Mouse (Mus musculus) embryonic facial prominence, embryonic 14.5 days (tissue): ENCODE data around the gene Tbxas1. TPM values are rescaled to one million over a fixed set of nuclear protein-coding genes. Genes with fewer than 3 reads are reported as not detected.
A peak's percentile ranks its signal among the peaks of the same experiment; 100 is the strongest.

Source experiments
- ATAC-seq: fragments of 200-750 bp; cut with Nextera tagmentation; 2 replicates; pipeline ENCODE4 v1.8.0; 2017; ENCODE audit warnings: low read depth, moderate number of reproducible peaks, moderate TSS enrichment
- DNase-seq: peaks from one replicate; pipeline ENCODE4 v3.0.0-alpha.2; 2015; ENCODE audit warnings: low spot score
- H3K27ac ChIP-seq: fragments of 300-500 bp; sonication (generic); replicated peaks from 2 replicates; pipeline ENCODE4 v1.5.1; 2014; ENCODE audit warnings: low read depth, mild to moderate bottlenecking, low read length, moderate library complexity
- H3K27me3 ChIP-seq: fragments of 300-500 bp; sonication (generic); replicated peaks from 2 replicates; pipeline ENCODE4 v1.6.1; 2014; ENCODE audit warnings: low read length; ENCODE audit not compliant: control insufficient read depth, insufficient read depth
- H3K36me3 ChIP-seq: fragments of 300-500 bp; sonication (generic); 2 replicates; pipeline ENCODE4 v1.6.1; 2014; ENCODE audit warnings: low read length, mixed read lengths; ENCODE audit not compliant: control insufficient read depth, insufficient read depth
- H3K4me1 ChIP-seq: fragments of 300-500 bp; sonication (generic); 2 replicates; pipeline ENCODE4 v1.6.1; 2014; ENCODE audit warnings: antibody characterized with exemption, low read length; ENCODE audit not compliant: control insufficient read depth, insufficient read depth
- H3K4me2 ChIP-seq: fragments of 300-500 bp; sonication (generic); 2 replicates; pipeline ENCODE4 v1.6.1; 2014; ENCODE audit warnings: low read depth, mild to moderate bottlenecking, low read length, moderate library complexity, mixed read lengths
- H3K4me3 ChIP-seq: fragments of 300-500 bp; sonication (generic); 2 replicates; pipeline ENCODE4 v1.5.1; 2014; ENCODE audit warnings: low read depth, mild to moderate bottlenecking, low read length
- H3K9ac ChIP-seq: fragments of 300-500 bp; sonication (generic); 2 replicates; pipeline ENCODE4 v1.6.1; 2014; ENCODE audit warnings: low read depth, mild to moderate bottlenecking, low read length, moderate library complexity, mixed read lengths
- H3K9me3 ChIP-seq: fragments of 300-500 bp; sonication (generic); 2 replicates; pipeline ENCODE4 v1.6.1; 2016; ENCODE audit warnings: low read length; ENCODE audit not compliant: control insufficient read depth
- WGBS: fragments of 180-500 bp; shearing (Covaris S2); extraction: QIAGEN DNeasy Blood & Tissue Kit; methylation state at CpG from one replicate; pipeline ENCODE4 v1.1.7; 2014; 5-methylcytosine and 5-hydroxymethylcytosine counted together
- polyA plus RNA-seq: library from polyadenylated mRNA; unstranded; fragments of >200 nt; fragmentation: Nextera tagmentation; extraction: Ambion mirVana; gene quantifications from 2 replicates; pipeline ENCODE4 v1.2.1, GENCODE M21; 2014

Gene Tbxas1
- polyA plus RNA-seq, 1 experiment from 2014 or later: 4.2 TPM

GRCm38 (mm10) chr6:39118456-39118881, 243.3 kb downstream of the Tbxas1 start:
- Histone ChIP-seq H3K9me3 (peaks cover 7% of the 10 kb centered on the region), H3K27ac (peak overlapping the region; percentile 65; the same call in 1 of the 2 replicates), H3K4me3 (peak overlapping the region; percentile 82), H3K4me1 (no peaks in the 10 kb centered on the region), H3K36me3 (no peaks in the 10 kb centered on the region), H3K27me3 (peaks cover 31% of the 10 kb centered on the region), H3K9ac (peak overlapping the region; percentile 85), H3K4me2 (peak overlapping the region; percentile 69)
- ATAC-seq: peak; percentile 31
- DNase-seq: peak; percentile 28
- 19% methylated on average over 21 of the region's 49 CpGs for WGBS

GRCm38 (mm10) chr6:39120685-39121084, 245.5 kb downstream of the Tbxas1 start:
- Histone ChIP-seq H3K36me3 (no peaks in the 10 kb centered on the region), H3K9ac (no peak overlapping the region), H3K27ac (no peak overlapping the region), H3K9me3 (peaks cover 7% of the 10 kb centered on the region), H3K4me1 (no peaks in the 10 kb centered on the region), H3K27me3 (peaks cover 31% of the 10 kb centered on the region), H3K4me3 (no peak overlapping the region), H3K4me2 (no peak overlapping the region)
- 44% methylated on average over 3 of the region's 3 CpGs for WGBS
- ATAC-seq: no peak
- no peak for DNase-seq

- ATAC-seq: no peak
- no peak for DNase-seq
- Histone ChIP-seq H3K4me1 (no peaks in the 10 kb centered on the region), H3K36me3 (no peaks in the 10 kb centered on the region), H3K27me3 (no peaks in the 10 kb centered on the region; the same call in 1 of the 2 replicates), H3K4me3 (no peak overlapping the region), H3K9me3 (no peaks in the 10 kb centered on the region), H3K4me2 (no peak overlapping the region), H3K27ac (no peak overlapping the region), H3K9ac (no peak overlapping the region)
Observed at GRCm38 (mm10) chr6:39124719-39125118, 249.5 kb downstream of the Tbxas1 start.

GRCm38 (mm10) chr6:39131480-39131879, 256.3 kb downstream of the Tbxas1 start:
- Histone ChIP-seq H3K36me3 (peaks cover 16% of the 10 kb centered on the region), H3K9ac (no peak overlapping the region), H3K4me3 (no peak overlapping the region), H3K9me3 (no peaks in the 10 kb centered on the region), H3K27me3 (no peaks in the 10 kb centered on the region), H3K4me1 (no peaks in the 10 kb centered on the region), H3K27ac (no peak overlapping the region), H3K4me2 (no peak overlapping the region)
- WGBS: 38% methylated on average over 4 of the region's 4 CpGs
- DNase-seq (no peak), ATAC-seq (no peak)

- WGBS: 66% methylated on average over 5 of the region's 5 CpGs
- Histone ChIP-seq H3K4me3 (no peak overlapping the region), H3K27me3 (no peaks in the 10 kb centered on the region), H3K27ac (no peak overlapping the region), H3K9ac (no peak overlapping the region), H3K4me1 (no peaks in the 10 kb centered on the region), H3K4me2 (no peak overlapping the region), H3K36me3 (peaks cover 16% of the 10 kb centered on the region), H3K9me3 (no peaks in the 10 kb centered on the region)
- DNase-seq (no peak), ATAC-seq (no peak)
Observed at GRCm38 (mm10) chr6:39132556-39132955, 257.4 kb downstream of the Tbxas1 start.

Other genes with a start within 250 kb of the Tbxas1 start
- 1.1 and 1.2 TPM in 2 replicates for gene Klrg2, start 238.2 kb upstream of the Tbxas1 start, polyA plus RNA-seq
- gene Clec2l, start 212.3 kb upstream of the Tbxas1 start, polyA plus RNA-seq: 2.7 and 3.3 TPM in 2 replicates
- 9.3 and 10.7 TPM in 2 replicates for gene Hipk2, start 761 bp downstream of the Tbxas1 start, polyA plus RNA-seq
- gene Parp12, start 242.9 kb downstream of the Tbxas1 start, polyA plus RNA-seq: 9.1 and 9.8 TPM in 2 replicates